Mouse (Mus musculus): Measurements from ENCODE around the gene Znrd1as. TPM values are rescaled to one million over a fixed set of nuclear protein-coding genes. Genes with fewer than 3 reads are reported as not detected.

The Znrd1as gene
- polyA plus RNA-seq, 1 experiment, result 28.6 TPM

DNA sequence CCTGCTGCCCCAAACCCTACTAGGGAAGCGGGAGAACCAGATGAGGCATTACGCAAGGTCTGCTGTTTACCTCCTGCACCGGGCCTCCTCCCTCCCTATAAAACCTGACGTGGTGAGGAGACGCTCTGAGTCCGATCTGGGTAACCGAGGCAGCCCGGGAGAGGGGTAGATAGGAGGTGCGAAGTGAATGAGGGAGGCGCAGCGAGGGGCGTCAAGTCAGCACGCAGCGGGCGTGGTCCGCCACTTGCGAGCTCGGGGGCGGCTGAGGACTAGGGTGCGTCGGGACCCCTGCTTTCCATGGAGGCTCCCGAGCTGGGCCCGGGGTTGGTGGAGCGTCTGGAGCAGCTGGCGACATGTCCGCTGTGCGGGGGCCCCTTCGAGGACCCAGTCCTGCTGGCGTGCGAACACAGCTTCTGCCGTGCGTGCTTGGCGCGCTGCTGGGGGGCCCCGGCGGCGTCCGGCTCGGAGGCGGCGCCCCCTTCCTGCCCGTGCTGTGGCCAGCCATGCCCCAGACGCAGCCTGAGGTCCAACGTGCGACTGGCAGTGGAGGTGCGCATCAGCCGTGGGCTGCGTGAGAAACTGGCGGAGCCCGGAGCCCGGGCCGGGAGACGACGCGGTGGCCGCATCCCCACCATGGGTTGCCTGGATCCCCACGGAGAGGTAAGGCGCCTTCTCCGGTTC is 15.5 kb upstream of the Znrd1as start, which contains the start of gene Rnf39:
Rnf39 (plus strand) TSS at position 128 of the 681 bp plus-strand sequence.
- Histone ChIP-seq H3K4me1 (ENCODE audit: control insufficient read depth, insufficient read depth, insufficient read length, low read length) (peaks cover 5% of the 10 kb centered on the region), H3K4me3 (ENCODE audit: insufficient read depth, low read depth, low read length) (peak within 1 kb of the TSS; percentile 43), H3K27ac (replicated peaks; ENCODE audit: low read depth, low read length) (no peak within 1 kb of the TSS)

DNA sequence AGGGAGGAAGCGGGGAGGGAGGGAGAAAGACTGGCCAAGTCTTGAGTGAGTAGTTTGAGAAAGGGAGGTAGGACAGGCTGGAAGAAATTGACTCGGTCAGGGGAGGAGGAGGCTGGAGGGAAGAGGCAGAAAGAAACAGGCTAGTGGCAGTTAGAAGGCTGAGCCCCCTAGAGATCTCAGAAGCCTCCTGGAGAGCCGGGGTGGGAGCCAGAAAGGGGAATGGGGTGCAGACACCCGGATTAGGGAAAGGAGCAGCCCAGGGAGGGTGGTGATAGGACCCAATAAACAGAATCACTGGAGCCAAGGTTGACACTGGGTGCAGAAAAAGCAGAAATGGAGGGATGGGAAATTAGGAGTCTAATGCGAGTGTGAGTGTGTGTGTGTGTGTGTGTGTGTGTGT is 14.7 kb upstream of the Znrd1as start:
- Histone ChIP-seq H3K27ac (replicated peaks; ENCODE audit: low read depth, low read length) (no peak overlapping the region), H3K4me3 (ENCODE audit: insufficient read depth, low read depth, low read length) (no peak overlapping the region), H3K4me1 (ENCODE audit: control insufficient read depth, insufficient read depth, insufficient read length, low read length) (peaks cover 5% of the 10 kb centered on the region)

DNA sequence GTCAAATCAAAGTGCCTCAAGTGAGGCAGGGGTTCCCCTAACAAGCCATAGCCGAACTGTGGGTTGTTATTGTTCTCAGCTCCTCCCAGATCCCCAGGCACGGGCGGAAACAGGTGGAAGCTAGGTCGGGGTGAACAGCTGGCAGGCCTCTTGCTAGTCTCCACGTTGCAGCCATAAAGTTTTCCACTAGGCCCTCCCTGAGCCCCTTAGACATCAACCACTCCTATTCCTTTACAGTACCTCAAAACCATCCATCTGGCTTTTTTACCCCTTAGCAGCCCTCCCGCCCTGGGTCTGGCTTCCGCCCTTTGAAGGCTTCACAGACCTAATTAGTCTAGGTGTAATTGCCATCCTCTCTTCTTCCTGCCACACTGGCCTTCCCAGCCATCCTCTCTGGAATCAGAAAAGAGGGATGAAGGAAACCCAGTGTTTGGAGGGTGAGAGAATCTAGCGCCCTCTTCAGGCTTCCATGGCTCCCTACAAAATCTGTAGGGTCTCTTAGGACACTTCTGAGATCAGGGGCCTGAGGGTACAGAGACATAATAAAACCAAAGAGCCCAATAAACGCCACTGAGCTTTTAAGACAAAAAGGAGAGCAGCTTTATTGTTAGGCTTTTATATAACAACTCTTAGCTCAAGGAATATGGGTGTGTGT is 14.1 kb upstream of the Znrd1as start:
- Histone ChIP-seq H3K27ac (replicated peaks; ENCODE audit: low read depth, low read length) (no peak overlapping the region), H3K4me3 (ENCODE audit: insufficient read depth, low read depth, low read length) (no peak overlapping the region), H3K4me1 (ENCODE audit: control insufficient read depth, insufficient read depth, insufficient read length, low read length) (peaks cover 5% of the 10 kb centered on the region)

DNA sequence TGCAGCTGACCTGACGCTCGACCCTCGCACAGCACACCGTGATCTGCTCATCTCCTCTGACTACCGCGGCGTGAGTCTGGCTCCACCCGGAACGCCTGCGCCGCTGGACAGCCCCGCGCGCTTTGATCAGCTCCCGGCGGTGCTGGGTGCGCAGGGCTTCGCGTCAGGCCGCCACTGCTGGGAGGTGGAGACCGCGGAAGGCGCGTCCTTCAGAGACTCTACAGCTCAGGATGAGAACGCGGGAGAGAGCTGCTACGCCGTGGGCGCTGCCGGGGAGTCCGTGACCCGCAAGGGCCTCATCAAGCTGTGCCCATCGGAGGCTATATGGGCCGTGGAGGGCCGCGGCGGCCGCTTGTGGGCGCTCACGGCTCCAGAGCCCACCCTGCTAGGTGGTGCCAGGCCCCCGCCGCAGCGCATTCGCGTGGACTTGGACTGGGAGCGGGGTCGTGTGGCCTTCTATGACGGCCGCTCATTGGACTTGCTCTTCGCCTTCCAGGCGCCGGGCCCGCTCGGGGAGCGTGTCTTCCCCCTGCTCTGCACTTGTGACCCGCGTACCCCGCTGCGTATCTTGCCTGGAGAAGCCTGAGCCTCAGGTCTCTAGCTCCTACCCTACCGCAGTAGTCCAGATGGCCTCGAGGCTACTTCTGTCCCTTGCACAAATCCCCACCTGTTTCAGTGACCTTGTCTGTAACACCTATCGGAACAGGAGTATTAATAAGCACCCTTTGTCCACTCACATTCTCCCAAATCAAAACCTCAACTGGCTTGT is 11.2 kb upstream of the Znrd1as start:
- Histone ChIP-seq H3K27ac (replicated peaks; ENCODE audit: low read depth, low read length) (no peak overlapping the region), H3K4me3 (ENCODE audit: insufficient read depth, low read depth, low read length) (peak overlapping the region; percentile 59), H3K4me1 (ENCODE audit: control insufficient read depth, insufficient read depth, insufficient read length, low read length) (peaks cover 7% of the 10 kb centered on the region)

DNA sequence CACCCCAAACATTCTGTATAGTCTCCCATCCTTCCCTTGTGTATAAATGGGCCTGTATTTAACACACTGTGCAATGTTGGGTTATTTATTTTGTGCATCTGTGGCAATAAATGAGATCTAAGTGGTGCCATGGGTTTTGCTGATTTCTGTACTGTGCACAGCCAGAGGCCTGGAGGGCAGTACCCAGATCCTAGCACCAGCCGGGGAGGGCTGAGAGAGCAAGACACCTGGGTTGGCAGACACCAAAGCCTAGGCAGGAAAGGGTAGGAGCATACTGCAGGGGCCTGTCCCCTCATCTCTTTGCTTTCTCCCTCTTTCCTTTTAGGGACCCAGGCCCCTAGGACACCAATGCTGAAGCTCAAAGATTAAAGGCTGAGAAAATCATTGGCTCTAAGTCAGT is 10.1 kb upstream of the Znrd1as start:
- H3K4me1 ChIP-seq (ENCODE audit: control insufficient read depth, insufficient read depth, insufficient read length, low read length), result peaks cover 7% of the 10 kb centered on the region
- no peak overlapping the region for H3K27ac ChIP-seq (replicated peaks; ENCODE audit: low read depth, low read length)
- H3K4me3 ChIP-seq (ENCODE audit: insufficient read depth, low read depth, low read length), result no peak overlapping the region

DNA sequence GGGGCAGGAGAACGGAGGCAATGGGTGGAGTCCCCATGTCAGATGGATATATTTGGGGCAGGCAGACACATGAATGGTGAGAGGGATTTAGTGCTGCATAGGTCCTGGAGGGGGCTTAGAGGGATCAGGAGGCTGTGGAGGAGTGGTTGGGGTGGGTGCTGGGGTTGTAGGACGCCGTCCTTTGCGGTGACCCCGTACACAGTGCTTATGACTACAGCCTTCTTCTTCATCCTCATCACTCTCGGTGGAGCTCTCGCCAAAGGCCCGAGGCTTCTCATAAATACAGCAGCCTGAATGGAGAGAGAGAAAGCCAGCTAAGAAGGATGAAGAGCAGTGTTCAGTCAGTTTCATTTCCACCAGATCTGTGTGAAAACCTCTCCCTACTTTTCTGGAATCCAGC is 9.1 kb upstream of the Znrd1as start:
- no peak overlapping the region for H3K4me3 ChIP-seq (ENCODE audit: insufficient read depth, low read depth, low read length)
- peaks cover 7% of the 10 kb centered on the region for H3K4me1 ChIP-seq (ENCODE audit: control insufficient read depth, insufficient read depth, insufficient read length, low read length)
- no peak overlapping the region for H3K27ac ChIP-seq (replicated peaks; ENCODE audit: low read depth, low read length)

DNA sequence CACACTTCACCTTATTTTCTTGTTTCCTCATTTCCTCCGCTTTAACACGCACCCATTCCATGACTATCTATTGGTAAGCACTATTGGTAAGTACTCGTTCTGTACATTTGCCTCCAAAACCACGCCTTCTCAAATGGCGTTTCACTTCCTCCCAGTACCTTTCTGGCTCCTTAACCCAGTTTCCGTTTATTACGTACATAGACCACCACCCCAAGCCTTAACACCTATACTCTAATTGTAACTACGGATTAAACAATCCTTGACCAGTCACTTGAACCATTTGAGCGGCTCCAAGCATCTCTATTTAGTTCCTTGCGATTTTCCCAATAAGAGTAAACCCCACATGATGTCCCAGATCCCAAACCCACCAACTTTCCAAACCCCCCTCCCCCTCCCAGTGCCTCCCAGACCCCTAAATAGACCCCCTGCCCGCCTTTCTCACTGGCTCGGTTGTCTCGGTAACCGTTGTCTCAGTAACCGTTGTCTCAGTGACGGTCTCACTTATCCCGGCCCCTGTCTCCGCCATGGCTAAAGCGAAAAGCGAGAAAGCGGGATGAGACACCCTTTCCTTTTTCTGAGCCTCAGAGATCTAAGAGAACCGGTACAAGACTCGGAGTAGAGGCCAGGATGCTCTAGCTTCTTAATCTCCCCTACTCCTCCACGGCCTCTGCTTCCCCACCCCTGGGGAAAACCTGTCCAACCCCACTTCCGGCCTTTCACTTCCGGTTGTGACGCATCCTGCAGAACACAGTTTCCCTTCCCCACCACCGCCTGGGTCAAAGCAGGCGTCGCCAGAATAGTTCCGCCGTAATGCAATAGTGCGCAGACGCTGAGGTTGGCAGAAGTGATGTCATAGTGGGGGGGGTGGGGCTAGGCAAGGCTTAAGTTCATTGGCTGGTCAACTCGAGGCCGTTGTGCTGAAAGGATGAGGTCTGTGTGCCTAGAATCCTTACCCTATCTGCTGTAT is 7.1 kb upstream of the Znrd1as start, which contains the start of gene Ppp1r11:
Ppp1r11 (minus strand) TSS at position 761 of the 967 bp plus-strand sequence.
- Histone ChIP-seq H3K4me3 (ENCODE audit: insufficient read depth, low read depth, low read length) (peak within 1 kb of the TSS; percentile 76), H3K4me1 (ENCODE audit: control insufficient read depth, insufficient read depth, insufficient read length, low read length) (peaks cover 7% of the 10 kb centered on the region), H3K27ac (replicated peaks; ENCODE audit: low read depth, low read length) (peak within 1 kb of the TSS; percentile 83)

DNA sequence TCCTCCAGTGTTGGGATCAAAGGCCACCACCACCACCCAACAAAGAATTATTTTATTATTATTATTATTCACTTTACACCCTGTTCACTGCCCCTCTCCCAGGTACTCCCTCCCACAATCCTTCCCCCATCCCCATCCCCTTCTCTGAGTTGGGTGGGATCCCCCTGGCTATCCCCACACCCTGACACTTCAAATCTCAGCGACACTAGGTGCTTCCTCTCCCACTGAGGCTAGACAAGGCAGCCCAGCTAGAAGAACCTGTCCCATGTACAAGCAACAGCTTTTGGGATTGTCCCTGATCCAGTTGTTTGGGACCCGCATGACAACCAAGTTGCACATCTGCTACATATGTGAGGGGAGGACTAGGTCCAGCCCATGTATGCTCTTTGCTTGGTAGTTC is 5.8 kb upstream of the Znrd1as start:
- Histone ChIP-seq H3K4me1 (ENCODE audit: control insufficient read depth, insufficient read depth, insufficient read length, low read length) (peaks cover 7% of the 10 kb centered on the region; the same call in 1 of the 2 replicates), H3K27ac (replicated peaks; ENCODE audit: low read depth, low read length) (no peak overlapping the region), H3K4me3 (ENCODE audit: insufficient read depth, low read depth, low read length) (no peak overlapping the region)

DNA sequence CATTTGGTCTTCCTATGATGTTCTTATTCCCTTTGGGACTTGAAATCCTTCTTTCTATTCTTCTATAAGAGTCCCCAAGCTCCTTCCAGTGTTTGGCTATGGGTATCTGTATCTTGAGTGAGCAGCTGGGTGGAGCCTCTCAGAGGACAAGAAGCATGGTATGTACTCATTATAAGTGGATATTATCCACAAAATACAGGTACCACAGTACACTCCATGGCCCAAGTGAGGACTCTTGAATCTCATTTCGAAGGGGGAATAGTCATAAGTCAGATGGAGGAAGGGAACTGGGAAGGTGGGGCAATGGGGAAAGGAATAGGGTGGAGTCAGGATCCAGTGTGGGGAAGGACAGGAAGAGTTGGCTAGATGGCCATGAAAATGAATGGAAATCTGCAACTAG is 5.3 kb upstream of the Znrd1as start:
- Histone ChIP-seq H3K27ac (replicated peaks; ENCODE audit: low read depth, low read length) (no peak overlapping the region), H3K4me1 (ENCODE audit: control insufficient read depth, insufficient read depth, insufficient read length, low read length) (peaks cover 7% of the 10 kb centered on the region; the same call in 1 of the 2 replicates), H3K4me3 (ENCODE audit: insufficient read depth, low read depth, low read length) (no peak overlapping the region)

DNA sequence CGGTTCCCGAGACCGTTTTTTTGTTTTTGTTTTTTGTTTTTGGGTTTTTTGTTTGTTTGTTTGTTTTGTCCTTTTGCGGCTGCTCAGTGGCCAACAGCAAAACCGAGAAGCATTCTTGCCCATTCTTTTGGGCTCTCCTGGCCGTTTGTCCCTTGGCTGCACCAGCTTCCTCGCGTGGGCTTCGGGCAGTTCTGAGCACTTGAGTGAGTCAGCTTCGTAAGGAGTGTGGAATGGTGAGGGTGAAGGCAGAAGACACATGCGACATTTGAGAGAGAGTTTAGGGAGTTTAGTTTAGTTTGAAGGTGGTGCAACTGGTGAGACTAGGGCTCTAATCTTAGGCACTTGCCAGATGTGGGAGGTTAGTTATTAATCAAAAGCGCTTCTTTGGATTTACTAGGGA is 492 bp downstream of the Znrd1as start:
- peak overlapping the region; percentile 82 for H3K4me3 ChIP-seq (ENCODE audit: insufficient read depth, low read depth, low read length)
- H3K27ac ChIP-seq (replicated peaks; ENCODE audit: low read depth, low read length), result peak overlapping the region; percentile 69; the same call in 1 of the 2 replicates
- H3K4me1 ChIP-seq (ENCODE audit: control insufficient read depth, insufficient read depth, insufficient read length, low read length), result peaks cover 6% of the 10 kb centered on the region; the same call in 1 of the 2 replicates

DNA sequence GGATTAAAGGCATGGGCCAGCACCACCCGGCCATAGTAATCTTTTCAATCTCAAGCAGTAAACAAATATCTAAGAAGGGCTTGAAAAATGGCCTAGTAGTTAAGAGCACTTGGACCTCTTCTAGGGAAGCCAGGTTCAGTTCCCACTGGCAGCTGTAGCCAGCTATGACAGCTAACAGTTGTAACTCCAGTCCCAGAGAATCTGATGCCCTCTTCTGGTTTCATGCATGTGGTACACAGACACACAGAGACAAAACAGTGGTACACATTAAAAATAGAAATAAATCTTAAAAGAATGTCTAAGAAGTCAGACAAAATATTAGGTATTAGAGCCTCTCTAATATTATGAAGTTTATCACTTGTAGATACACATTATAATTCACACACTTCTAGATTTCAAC is 2.7 kb downstream of the Znrd1as start:
- H3K27ac ChIP-seq (replicated peaks; ENCODE audit: low read depth, low read length), result no peak overlapping the region
- H3K4me3 ChIP-seq (ENCODE audit: insufficient read depth, low read depth, low read length), result no peak overlapping the region

DNA sequence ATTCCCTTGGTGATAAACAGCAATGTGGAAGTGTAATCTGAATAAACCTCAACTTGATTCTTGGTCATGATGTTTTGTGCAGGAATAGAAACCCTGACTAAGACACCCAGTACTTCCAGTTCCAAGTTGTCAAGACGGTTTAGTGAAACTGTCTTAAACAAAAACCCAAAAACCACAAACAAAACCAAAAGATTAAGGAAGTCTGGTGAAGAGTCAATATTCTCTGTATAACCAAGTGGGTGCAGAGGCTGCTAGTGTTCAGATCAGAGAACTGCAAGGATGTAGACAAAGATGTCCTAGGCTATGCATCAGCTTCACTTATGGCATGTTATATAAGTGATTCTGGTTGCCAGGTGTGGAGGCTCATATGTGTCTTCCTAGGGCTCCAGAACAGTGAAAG is 8.5 kb downstream of the Znrd1as start:
- Histone ChIP-seq H3K4me3 (ENCODE audit: insufficient read depth, low read depth, low read length) (no peak overlapping the region), H3K4me1 (ENCODE audit: control insufficient read depth, insufficient read depth, insufficient read length, low read length) (no peaks in the 10 kb centered on the region), H3K27ac (replicated peaks; ENCODE audit: low read depth, low read length) (no peak overlapping the region)

More for the DNA sequence above, 2.7 kb downstream of the Znrd1as start:
- H3K4me1 ChIP-seq (ENCODE audit: control insufficient read depth, insufficient read depth, insufficient read length, low read length), result peaks cover 6% of the 10 kb centered on the region; the same call in 1 of the 2 replicates

DNA sequence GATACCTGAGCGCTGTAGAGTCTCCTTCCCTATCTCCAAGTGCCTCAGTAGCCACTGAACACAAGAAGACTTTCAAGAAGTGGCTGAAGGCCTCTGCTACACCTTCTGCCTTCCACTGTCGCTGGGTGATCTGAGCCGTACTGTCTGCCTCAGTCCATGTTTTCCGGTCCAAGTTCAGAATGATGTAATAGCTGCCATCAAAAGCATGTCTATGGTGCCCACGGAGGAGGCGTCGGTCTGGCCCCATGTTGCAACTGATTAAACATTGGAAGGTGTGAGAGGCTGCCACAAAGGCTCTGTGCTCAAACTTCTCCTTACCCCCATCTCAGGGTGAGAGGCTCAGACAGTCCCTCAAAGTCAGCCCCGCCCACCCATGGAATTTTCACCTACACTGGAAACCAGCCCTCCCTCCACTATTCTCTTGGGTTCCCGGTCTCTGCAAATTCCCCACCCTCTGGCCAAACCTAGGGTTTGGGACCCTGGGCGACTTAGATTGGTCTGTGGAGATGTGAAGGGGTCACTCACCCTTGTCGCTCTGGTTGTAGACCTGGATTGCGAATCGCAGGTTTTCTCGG is 12.0 kb downstream of the Znrd1as start:
- no peaks in the 10 kb centered on the region for H3K4me1 ChIP-seq (ENCODE audit: control insufficient read depth, insufficient read depth, insufficient read length, low read length)
- no peak overlapping the region for H3K4me3 ChIP-seq (ENCODE audit: insufficient read depth, low read depth, low read length)
- no peak overlapping the region for H3K27ac ChIP-seq (replicated peaks; ENCODE audit: low read depth, low read length)

DNA sequence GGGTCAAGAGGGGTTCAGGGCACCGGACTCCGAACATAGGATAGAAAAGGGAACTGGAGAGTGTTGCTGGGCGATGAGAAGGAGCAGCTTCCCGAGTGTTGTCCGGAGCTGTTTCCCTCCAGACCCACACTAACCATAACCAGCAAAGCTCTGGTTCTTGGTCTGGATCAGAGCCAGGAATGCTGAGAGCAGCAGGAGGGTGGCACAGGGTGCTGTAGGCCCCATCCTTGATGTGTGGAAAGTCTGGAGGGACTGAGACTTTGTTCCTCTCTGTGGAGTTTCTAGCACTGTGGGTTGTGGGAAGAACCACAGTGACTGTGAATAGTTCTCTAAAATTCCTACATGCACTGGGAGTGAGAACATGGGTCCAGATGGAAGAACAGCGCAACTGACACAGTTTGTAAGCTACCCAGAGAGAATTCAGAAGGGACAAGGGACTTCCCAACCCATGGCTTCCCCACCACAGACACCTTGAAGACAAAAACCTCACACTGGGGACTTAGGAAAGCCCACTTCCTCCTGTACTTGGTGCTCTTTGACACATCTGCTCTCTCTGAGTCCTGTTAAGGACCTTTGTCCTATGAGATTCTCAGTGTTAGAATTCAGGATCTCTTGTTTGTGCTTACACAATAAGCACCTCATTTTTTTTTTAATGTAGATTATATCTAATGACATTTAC is 12.9 kb downstream of the Znrd1as start:
- Histone ChIP-seq H3K4me1 (ENCODE audit: control insufficient read depth, insufficient read depth, insufficient read length, low read length) (no peaks in the 10 kb centered on the region), H3K27ac (replicated peaks; ENCODE audit: low read depth, low read length) (no peak overlapping the region), H3K4me3 (ENCODE audit: insufficient read depth, low read depth, low read length) (no peak overlapping the region)
